Mouse (Mus musculus) heart, embryonic 11.5 days (tissue): ENCODE results near the gene Wdr4. TPM values are rescaled to one million over a fixed set of nuclear protein-coding genes. Genes with fewer than 3 reads are reported as not detected.
A peak's percentile ranks its signal among the peaks of the same experiment; 100 is the strongest.
"Not testable (repeated sequence)": the region's sequence is repeated elsewhere in the genome, so short reads cannot be mapped to it uniquely, and the experiment has no call there.

ENCODE experiments used
- ATAC-seq: fragments of 200-750 bp; cut with Nextera tagmentation; replicated peaks from 2 replicates; pipeline ENCODE4 v1.8.0; 2017; ENCODE audit warnings: moderate library complexity; ENCODE audit not compliant: insufficient number of reproducible peaks, low FRiP score, low TSS enrichment
- H3K27ac ChIP-seq: fragments of 300-500 bp; sonication (generic); 2 replicates; pipeline ENCODE4 v1.5.1; 2014; ENCODE audit warnings: mild to moderate bottlenecking, low read depth, low read length
- H3K27me3 ChIP-seq: fragments of 300-500 bp; sonication (generic); 2 replicates; pipeline ENCODE4 v1.6.1; 2014; ENCODE audit warnings: mild to moderate bottlenecking, low read length, mixed read lengths; ENCODE audit not compliant: control insufficient read depth, insufficient read depth
- H3K36me3 ChIP-seq: fragments of 300-500 bp; sonication (generic); 2 replicates; pipeline ENCODE4 v1.6.1; 2014; ENCODE audit warnings: mild to moderate bottlenecking, low read length, moderate library complexity, mixed read lengths; ENCODE audit not compliant: control insufficient read depth, insufficient read depth
- H3K4me1 ChIP-seq: fragments of 300-500 bp; sonication (generic); 2 replicates; pipeline ENCODE4 v1.6.1; 2014; ENCODE audit warnings: low read length; ENCODE audit not compliant: control insufficient read depth, insufficient read depth
- H3K4me2 ChIP-seq: fragments of 300-500 bp; sonication (generic); 2 replicates; pipeline ENCODE4 v1.6.1; 2014; ENCODE audit warnings: mild to moderate bottlenecking, moderate library complexity
- H3K4me3 ChIP-seq: fragments of 300-500 bp; sonication (generic); 2 replicates; pipeline ENCODE4 v1.5.1; 2014; ENCODE audit warnings: low read depth, low read length
- H3K9ac ChIP-seq: fragments of 300-500 bp; sonication (generic); 2 replicates; pipeline ENCODE4 v1.6.1; 2014; ENCODE audit warnings: mild to moderate bottlenecking, low read depth, low read length, moderate library complexity
- H3K9me3 ChIP-seq: fragments of 300-500 bp; sonication (generic); replicated peaks from 2 replicates; pipeline ENCODE4 v1.6.1; 2016; ENCODE audit warnings: low read length; ENCODE audit not compliant: control insufficient read depth
- WGBS: fragments of 180-500 bp; shearing (Covaris S2); extraction: QIAGEN DNeasy Blood & Tissue Kit; methylation state at CpG from one replicate; pipeline ENCODE4 v1.1.7; 2014; ENCODE audit not compliant: insufficient replicate concordance; 5-methylcytosine and 5-hydroxymethylcytosine counted together
- polyA plus RNA-seq: library from polyadenylated mRNA; unstranded; fragments of >200 nt; fragmentation: Nextera tagmentation; extraction: Ambion mirVana; gene quantifications from 2 replicates; pipeline ENCODE4 v1.2.1, GENCODE M21; 2014

Wdr4 gene
- polyA plus RNA-seq, 1 experiment from 2014 or later = 22.2 TPM

- Histone ChIP-seq H3K4me1 (peaks cover 6% of the 10 kb centered on the region; the same call in 1 of the 2 replicates), H3K9ac (no peak overlapping the region), H3K9me3 (no peaks in the 10 kb centered on the region), H3K4me2 (no peak overlapping the region), H3K4me3 (no peak overlapping the region), H3K27me3 (no peaks in the 10 kb centered on the region), H3K27ac (no peak overlapping the region), H3K36me3 (no peaks in the 10 kb centered on the region)
- 35% methylated on average over 6 of the region's 6 CpGs for WGBS
- ATAC-seq = no peak
These were observed 21.7 kb upstream of the Wdr4 start for GRCm38 (mm10) chr17:31541460-31541831.

GRCm38 (mm10) chr17:31540809-31541459, 21.2 kb upstream of the Wdr4 start:
- peaks cover 7% of the 10 kb centered on the region for H3K4me1 ChIP-seq
- ATAC-seq = no peak
- H3K27me3 ChIP-seq = no peaks in the 10 kb centered on the region
- no peak overlapping the region for H3K4me2 ChIP-seq
- no peaks in the 10 kb centered on the region for H3K36me3 ChIP-seq
- no peaks in the 10 kb centered on the region for H3K9me3 ChIP-seq
- H3K4me3 ChIP-seq = no peak overlapping the region
- H3K27ac ChIP-seq = no peak overlapping the region
- 53% methylated on average over 4 of the region's 4 CpGs for WGBS
- H3K9ac ChIP-seq = no peak overlapping the region

- 50% methylated on average over 3 of the region's 3 CpGs for whole genome bisulfite sequencing
- Histone ChIP-seq H3K36me3 (no peaks in the 10 kb centered on the region), H3K9ac (no peak overlapping the region), H3K27me3 (no peaks in the 10 kb centered on the region), H3K4me2 (no peak overlapping the region), H3K4me3 (no peak overlapping the region), H3K27ac (no peak overlapping the region), H3K9me3 (no peaks in the 10 kb centered on the region), H3K4me1 (peaks cover 13% of the 10 kb centered on the region)
- ATAC-seq = no peak
These were observed 20.3 kb upstream of the Wdr4 start for GRCm38 (mm10) chr17:31540101-31540500.

- H3K27me3 ChIP-seq = no peaks in the 10 kb centered on the region
- ATAC-seq = peak; percentile 35; the same call in 1 of the 2 replicates
These were observed 16.3 kb upstream of the Wdr4 start for GRCm38 (mm10) chr17:31535871-31536629.

GRCm38 (mm10) chr17:31535358-31535757, 15.6 kb upstream of the Wdr4 start:
- Histone ChIP-seq H3K9me3 (no peaks in the 10 kb centered on the region), H3K27me3 (no peaks in the 10 kb centered on the region), H3K27ac (peak overlapping the region; percentile 41; the same call in 1 of the 2 replicates), H3K36me3 (0 out of 2 replicates have a peak, but pooled peaks cover 3% of the 10 kb centered on the region), H3K9ac (peak overlapping the region; percentile 39; the same call in 1 of the 2 replicates), H3K4me2 (no peak overlapping the region), H3K4me3 (no peak overlapping the region), H3K4me1 (peaks cover 7% of the 10 kb centered on the region; the same call in 1 of the 2 replicates)
- no peak for ATAC-seq
- 63% methylated on average over 4 of the region's 4 CpGs for WGBS

More at GRCm38 (mm10) chr17:31535871-31536629, 16.3 kb upstream of the Wdr4 start:
- WGBS = 34% methylated on average over 8 of the region's 8 CpGs
- Histone ChIP-seq H3K27ac (peak overlapping the region; percentile 41; the same call in 1 of the 2 replicates), H3K4me3 (no peak overlapping the region), H3K4me2 (no peak overlapping the region), H3K36me3 (0 out of 2 replicates have a peak, but pooled peaks cover 3% of the 10 kb centered on the region), H3K9ac (peak overlapping the region; percentile 39; the same call in 1 of the 2 replicates), H3K9me3 (no peaks in the 10 kb centered on the region), H3K4me1 (peaks cover 7% of the 10 kb centered on the region; the same call in 1 of the 2 replicates)

- H3K9me3 ChIP-seq, H3K4me2 ChIP-seq, H3K27me3 ChIP-seq, H3K27ac ChIP-seq, H3K4me1 ChIP-seq, ATAC-seq, H3K4me3 ChIP-seq, H3K9ac ChIP-seq: not testable (repeated sequence)
- peaks cover 17% of the 10 kb centered on the region for H3K36me3 ChIP-seq
- WGBS = 88% methylated on average over 3 of the region's 4 CpGs
These were observed 12.6 kb upstream of the Wdr4 start for GRCm38 (mm10) chr17:31532331-31532730.

GRCm38 (mm10) chr17:31531441-31532158, 11.8 kb upstream of the Wdr4 start:
- no peak overlapping the region for H3K27ac ChIP-seq
- H3K36me3 ChIP-seq = peaks cover 19% of the 10 kb centered on the region
- no peaks in the 10 kb centered on the region for H3K9me3 ChIP-seq
- no peak overlapping the region for H3K4me2 ChIP-seq
- H3K4me1 ChIP-seq = peaks cover 7% of the 10 kb centered on the region; the same call in 1 of the 2 replicates
- no peak for ATAC-seq
- whole genome bisulfite sequencing = 82% methylated on average over 14 of the region's 14 CpGs
- no peaks in the 10 kb centered on the region for H3K27me3 ChIP-seq
- H3K9ac ChIP-seq = no peak overlapping the region
- no peak overlapping the region for H3K4me3 ChIP-seq

GRCm38 (mm10) chr17:31529314-31529713, 9.5 kb upstream of the Wdr4 start:
- Histone ChIP-seq H3K36me3 (peaks cover 25% of the 10 kb centered on the region), H3K4me2 (no peak overlapping the region), H3K9me3 (no peaks in the 10 kb centered on the region), H3K9ac (no peak overlapping the region), H3K4me3 (no peak overlapping the region), H3K27ac (no peak overlapping the region), H3K27me3 (no peaks in the 10 kb centered on the region), H3K4me1 (no peaks in the 10 kb centered on the region)
- ATAC-seq = no peak
- 31% methylated on average over 15 of the region's 15 CpGs for WGBS
